Mouse (Mus musculus): ENCODE results near the gene Gm20388. TPM values are rescaled to one million over a fixed set of nuclear protein-coding genes. Genes with fewer than 3 reads are reported as not detected.
A peak's percentile ranks its signal among the peaks of the same experiment; 100 is the strongest.

Gm20388 gene
- total RNA-seq, 1 experiment from 2014 or later: 10.0 TPM

- no peak for ATAC-seq (replicated peaks; ENCODE audit: insufficient number of reproducible peaks, low FRiP score, low TSS enrichment, poor library complexity, severe bottlenecking)
Observed at GRCm38 (mm10) chr8:124267206-124267605, 4356.6 kb downstream of the Gm20388 start.

DNA sequence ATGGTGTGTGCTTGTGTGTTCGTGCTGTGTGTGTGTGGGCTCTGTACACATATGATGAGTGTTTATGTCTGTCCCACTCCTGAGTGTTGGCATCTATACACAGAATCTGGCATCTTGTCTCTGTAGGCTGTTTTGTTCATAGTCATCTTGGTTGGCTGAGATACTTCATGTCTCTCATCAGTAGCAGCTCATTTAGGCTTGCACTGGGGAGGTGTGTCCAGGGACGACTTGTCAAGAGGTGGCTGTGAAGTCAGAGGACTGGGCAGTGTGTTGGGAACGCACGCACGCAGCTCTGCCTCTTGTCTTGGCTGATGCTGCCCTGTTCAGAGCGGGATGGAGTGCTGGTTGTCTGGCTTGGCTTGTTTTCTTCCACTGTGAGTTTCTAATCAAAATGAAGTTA, 4359.9 kb downstream of the Gm20388 start:
- no peak for ATAC-seq (replicated peaks; ENCODE audit: insufficient number of reproducible peaks, low FRiP score, low TSS enrichment, poor library complexity, severe bottlenecking)

GRCm38 (mm10) chr8:124270904-124271303, 4360.3 kb downstream of the Gm20388 start:
- 0 out of 2 replicates have a peak, but pooled peaks have one; percentile 25 for ATAC-seq (replicated peaks; ENCODE audit: insufficient number of reproducible peaks, low FRiP score, low TSS enrichment, poor library complexity, severe bottlenecking)

- ATAC-seq (replicated peaks; ENCODE audit: insufficient number of reproducible peaks, low FRiP score, low TSS enrichment, poor library complexity, severe bottlenecking): peak; percentile 20; the same call in 1 of the 2 replicates
Observed at GRCm38 (mm10) chr8:124271518-124271917, 4360.9 kb downstream of the Gm20388 start.

GRCm38 (mm10) chr8:124272792-124273191, 4362.2 kb downstream of the Gm20388 start:
- ATAC-seq (replicated peaks; ENCODE audit: insufficient number of reproducible peaks, low FRiP score, low TSS enrichment, poor library complexity, severe bottlenecking): no peak

- peak; percentile 30; the same call in 1 of the 2 replicates for ATAC-seq (replicated peaks; ENCODE audit: insufficient number of reproducible peaks, low FRiP score, low TSS enrichment, poor library complexity, severe bottlenecking)
Observed at GRCm38 (mm10) chr8:124273606-124274218, 4363.1 kb downstream of the Gm20388 start.

DNA sequence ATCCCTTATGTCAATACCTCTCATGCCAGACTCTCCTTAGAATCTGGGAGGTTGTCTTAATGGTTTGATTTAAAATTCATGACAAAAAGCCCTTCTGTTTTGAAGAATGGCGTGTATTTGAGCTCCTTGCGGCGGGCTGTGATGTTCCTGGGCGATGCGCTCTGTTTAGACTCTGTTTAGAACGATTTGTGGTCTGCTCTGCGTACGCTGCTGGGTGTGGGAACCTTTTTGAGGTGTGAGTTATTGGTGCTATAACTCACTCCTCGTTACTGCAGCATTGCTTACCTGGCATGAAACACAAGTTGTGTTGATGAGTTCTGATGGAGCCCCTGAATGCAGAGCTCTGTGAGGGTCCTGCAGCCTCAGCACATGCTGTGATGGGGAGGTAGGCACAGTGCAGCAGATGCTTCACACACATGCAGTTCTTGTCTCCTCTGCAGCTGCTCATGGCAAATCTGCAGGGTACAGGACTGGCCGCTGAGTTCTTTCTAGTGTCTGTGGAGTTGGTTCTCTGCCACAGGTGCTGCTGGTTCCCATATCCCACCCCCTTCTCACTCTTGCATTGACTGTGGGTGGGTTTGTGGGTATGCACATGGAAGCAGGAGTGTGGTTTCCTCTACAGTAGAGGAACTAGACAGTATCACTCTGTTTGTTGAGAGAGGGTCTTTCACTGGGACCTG, 4363.9 kb downstream of the Gm20388 start:
- no peak for ATAC-seq (replicated peaks; ENCODE audit: insufficient number of reproducible peaks, low FRiP score, low TSS enrichment, poor library complexity, severe bottlenecking)

GRCm38 (mm10) chr8:124275377-124276071, 4364.9 kb downstream of the Gm20388 start:
- ATAC-seq (replicated peaks; ENCODE audit: insufficient number of reproducible peaks, low FRiP score, low TSS enrichment, poor library complexity, severe bottlenecking): peak; percentile 44

GRCm38 (mm10) chr8:124277951-124278910, 4367.6 kb downstream of the Gm20388 start:
- no peak for ATAC-seq (replicated peaks; ENCODE audit: insufficient number of reproducible peaks, low FRiP score, low TSS enrichment, poor library complexity, severe bottlenecking)

- no peak for ATAC-seq (replicated peaks; ENCODE audit: insufficient number of reproducible peaks, low FRiP score, low TSS enrichment, poor library complexity, severe bottlenecking)
Observed at GRCm38 (mm10) chr8:124278956-124279689, 4368.5 kb downstream of the Gm20388 start.

GRCm38 (mm10) chr8:124279690-124279985, 4369.0 kb downstream of the Gm20388 start:
- ATAC-seq (replicated peaks; ENCODE audit: insufficient number of reproducible peaks, low FRiP score, low TSS enrichment, poor library complexity, severe bottlenecking): no peak

GRCm38 (mm10) chr8:124281700-124282541, 4371.3 kb downstream of the Gm20388 start:
- peak; percentile 16; the same call in 1 of the 2 replicates for ATAC-seq (replicated peaks; ENCODE audit: insufficient number of reproducible peaks, low FRiP score, low TSS enrichment, poor library complexity, severe bottlenecking)

- ATAC-seq (replicated peaks; ENCODE audit: insufficient number of reproducible peaks, low FRiP score, low TSS enrichment, poor library complexity, severe bottlenecking): no peak
Observed at GRCm38 (mm10) chr8:124282878-124283630, 4372.4 kb downstream of the Gm20388 start.

- no peak for ATAC-seq (replicated peaks; ENCODE audit: insufficient number of reproducible peaks, low FRiP score, low TSS enrichment, poor library complexity, severe bottlenecking)
Observed at GRCm38 (mm10) chr8:124283644-124284332, 4373.1 kb downstream of the Gm20388 start.

GRCm38 (mm10) chr8:124284333-124284711, 4373.7 kb downstream of the Gm20388 start:
- no peak for ATAC-seq (replicated peaks; ENCODE audit: insufficient number of reproducible peaks, low FRiP score, low TSS enrichment, poor library complexity, severe bottlenecking)

- no peak for ATAC-seq (replicated peaks; ENCODE audit: insufficient number of reproducible peaks, low FRiP score, low TSS enrichment, poor library complexity, severe bottlenecking)
Observed at GRCm38 (mm10) chr8:124284984-124285576, 4374.4 kb downstream of the Gm20388 start.

All from monocyte, adult 5-6 weeks (primary cell).